Mouse (Mus musculus): ENCODE measurements at regions not wholly inside any gene's neighbourhood (a gene's known extent, or its start where the extent isn't known, plus 50 kb on each side); places are given as distances from the start of the nearest gene placed in this dataset.
A peak's percentile ranks its signal among the peaks of the same experiment; 100 is the strongest.

DNA sequence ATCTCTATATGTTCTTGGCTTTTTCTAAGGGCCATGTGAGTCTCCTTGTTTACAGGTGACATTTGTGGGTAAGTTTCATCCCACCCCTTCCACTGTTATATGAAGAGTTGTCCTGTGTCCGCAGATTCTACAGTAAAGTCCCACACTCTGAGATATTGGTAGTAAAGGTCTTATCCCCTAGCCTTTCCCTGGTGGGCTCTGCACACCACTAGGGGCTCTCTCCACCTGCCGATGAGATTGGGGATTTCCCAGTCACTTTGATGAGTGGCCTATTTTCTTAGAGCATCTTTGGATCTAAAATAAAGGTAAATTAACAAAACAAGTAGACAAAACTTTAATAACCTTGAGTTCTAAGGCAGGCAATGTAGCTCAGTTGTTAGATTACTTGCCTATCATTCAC lies 86.4 kb downstream of the Nkx2-1 start:
- H3K4me1 ChIP-seq (ENCODE audit: insufficient read depth) = no peaks in the 10 kb centered on the region
- H3K4me2 ChIP-seq = no peak overlapping the region
- H3K9me3 ChIP-seq (ENCODE audit: low read depth, low read length) = no peaks in the 10 kb centered on the region
- no peak for DNase-seq
- H3K27me3 ChIP-seq (ENCODE audit: insufficient read depth, low read length) = no peaks in the 10 kb centered on the region
- 73% methylated on average over 2 of the region's 2 CpGs for WGBS
- no peak for ATAC-seq (ENCODE audit: insufficient read depth)
- H3K9ac ChIP-seq = no peak overlapping the region
- H3K4me3 ChIP-seq (ENCODE audit: low read depth, low read length) = no peak overlapping the region
- H3K27ac ChIP-seq (ENCODE audit: low read depth) = no peak overlapping the region
- no peaks in the 10 kb centered on the region for H3K36me3 ChIP-seq (ENCODE audit: insufficient read depth)
- TF ChIP-seq CTCF (IDR thresholded peaks at IDR 0.05; ENCODE audit: low read depth) = no peak

- 69% methylated on average over 12 of the region's 12 CpGs for WGBS
- Histone ChIP-seq H3K4me2 (no peak overlapping the region), H3K4me1 (ENCODE audit: insufficient read depth) (no peaks in the 10 kb centered on the region), H3K4me3 (ENCODE audit: low read depth, low read length) (no peak overlapping the region), H3K36me3 (ENCODE audit: insufficient read depth) (no peaks in the 10 kb centered on the region), H3K9me3 (ENCODE audit: low read depth, low read length) (no peaks in the 10 kb centered on the region), H3K27me3 (ENCODE audit: insufficient read depth, low read length) (no peaks in the 10 kb centered on the region), H3K9ac (no peak overlapping the region), H3K27ac (ENCODE audit: low read depth) (no peak overlapping the region)
- no peak for ATAC-seq (ENCODE audit: insufficient read depth)
- no peak for DNase-seq
- TF ChIP-seq CTCF (IDR thresholded peaks at IDR 0.05; ENCODE audit: low read depth) = no peak
Observed at GRCm38 (mm10) chr12:56448786-56449564, 87.7 kb downstream of the Nkx2-1 start.

GRCm38 (mm10) chr12:56441166-56441817 lies 95.4 kb downstream of the Nkx2-1 start:
- H3K4me3 ChIP-seq (ENCODE audit: low read depth, low read length) = no peak overlapping the region
- 74% methylated on average over 8 of the region's 8 CpGs for WGBS
- DNase-seq = no peak
- H3K27ac ChIP-seq (ENCODE audit: low read depth) = no peak overlapping the region
- H3K27me3 ChIP-seq (ENCODE audit: insufficient read depth, low read length) = no peaks in the 10 kb centered on the region
- TF ChIP-seq CTCF (IDR thresholded peaks at IDR 0.05; ENCODE audit: low read depth) = no peak
- no peaks in the 10 kb centered on the region for H3K4me1 ChIP-seq (ENCODE audit: insufficient read depth)
- no peaks in the 10 kb centered on the region for H3K36me3 ChIP-seq (ENCODE audit: insufficient read depth)
- ATAC-seq (ENCODE audit: insufficient read depth) = no peak
- H3K9me3 ChIP-seq (ENCODE audit: low read depth, low read length) = no peaks in the 10 kb centered on the region
- no peak overlapping the region for H3K9ac ChIP-seq
- no peak overlapping the region for H3K4me2 ChIP-seq

DNA sequence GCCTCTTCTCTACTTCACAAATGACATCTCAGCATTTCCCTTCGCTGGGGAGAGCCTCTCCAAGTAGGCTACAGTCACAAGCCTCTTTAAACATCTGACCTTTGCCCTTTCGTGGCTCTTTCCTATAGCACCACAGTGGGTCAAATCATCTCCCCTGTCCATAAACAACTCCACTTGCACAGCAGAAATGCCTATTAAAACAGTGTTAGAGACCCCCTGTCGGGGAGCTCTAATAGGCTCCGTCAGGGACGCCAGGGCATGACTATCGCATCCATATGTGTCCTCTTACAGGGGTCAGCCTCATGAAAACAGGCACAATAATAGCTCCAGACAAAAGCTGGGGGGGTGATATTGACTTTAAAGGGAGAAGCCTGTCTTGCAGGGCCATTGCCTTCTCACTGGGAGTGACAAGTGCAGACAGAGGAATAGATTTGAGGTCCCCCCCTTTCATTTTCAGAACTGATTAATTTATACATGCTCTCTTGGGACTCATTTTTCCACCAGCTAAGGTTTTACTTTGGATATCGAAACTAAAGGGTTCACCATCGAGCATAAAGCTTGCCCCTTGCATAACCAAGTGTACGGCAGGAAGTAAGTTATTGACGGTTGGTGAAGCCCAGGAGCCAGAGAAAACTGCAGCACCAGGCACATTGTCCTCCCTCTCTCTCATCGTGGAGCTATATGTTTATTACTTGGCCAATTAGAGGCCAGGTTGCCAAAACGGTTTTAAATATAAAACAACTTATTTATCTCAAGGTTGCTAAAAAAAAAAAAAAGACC lies 94.6 kb upstream of the Mbip start:
- H3K4me1 ChIP-seq (ENCODE audit: insufficient read depth) = no peaks in the 10 kb centered on the region
- no peak for DNase-seq

GRCm38 (mm10) chr12:56438384-56438783 lies 92.7 kb upstream of the Mbip start:
- Histone ChIP-seq H3K4me2 (no peak overlapping the region), H3K36me3 (ENCODE audit: insufficient read depth) (no peaks in the 10 kb centered on the region), H3K4me3 (ENCODE audit: low read depth, low read length) (no peak overlapping the region), H3K4me1 (ENCODE audit: insufficient read depth) (no peaks in the 10 kb centered on the region), H3K27me3 (ENCODE audit: insufficient read depth, low read length) (no peaks in the 10 kb centered on the region), H3K9me3 (ENCODE audit: low read depth, low read length) (no peaks in the 10 kb centered on the region), H3K27ac (ENCODE audit: low read depth) (peak overlapping the region; percentile 70; the same call in 1 of the 2 replicates), H3K9ac (no peak overlapping the region)
- ATAC-seq (ENCODE audit: insufficient read depth) = no peak
- WGBS = 70% methylated on average over 3 of the region's 3 CpGs
- no peak for DNase-seq
- no peak for TF ChIP-seq CTCF (IDR thresholded peaks at IDR 0.05; ENCODE audit: low read depth)

More for the DNA sequence above, 94.6 kb upstream of the Mbip start:
- H3K27me3 ChIP-seq (ENCODE audit: insufficient read depth, low read length) = no peaks in the 10 kb centered on the region
- no peak for ATAC-seq (ENCODE audit: insufficient read depth)
- no peak overlapping the region for H3K4me3 ChIP-seq (ENCODE audit: low read depth, low read length)
- H3K9me3 ChIP-seq (ENCODE audit: low read depth, low read length) = no peaks in the 10 kb centered on the region
- 56% methylated on average over 12 of the region's 12 CpGs for WGBS
- no peak overlapping the region for H3K4me2 ChIP-seq
- H3K27ac ChIP-seq (ENCODE audit: low read depth) = no peak overlapping the region
- no peak overlapping the region for H3K9ac ChIP-seq
- H3K36me3 ChIP-seq (ENCODE audit: insufficient read depth) = no peaks in the 10 kb centered on the region
- no peak for TF ChIP-seq CTCF (IDR thresholded peaks at IDR 0.05; ENCODE audit: low read depth)

DNA sequence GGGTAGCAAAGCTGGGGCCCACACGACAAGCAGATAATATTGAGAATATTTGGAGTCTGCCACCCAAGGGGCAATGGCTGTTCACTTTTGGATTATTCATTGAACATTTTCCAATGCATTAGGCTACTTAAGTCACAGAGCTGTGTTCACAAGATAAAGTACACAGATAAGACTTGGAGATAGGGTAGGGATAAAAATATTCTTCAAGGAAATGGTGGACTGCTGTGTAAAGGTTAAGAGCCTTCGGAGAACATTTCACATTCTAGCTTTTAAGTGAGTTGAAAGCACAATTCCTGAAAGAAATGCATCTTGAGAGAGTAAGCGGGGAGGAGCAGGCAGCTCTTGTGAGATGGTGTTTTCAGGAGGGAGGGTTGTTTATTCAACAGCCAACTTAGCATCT lies 92.3 kb upstream of the Mbip start:
- peak overlapping the region; percentile 70; the same call in 1 of the 2 replicates for H3K27ac ChIP-seq (ENCODE audit: low read depth)
- H3K4me1 ChIP-seq (ENCODE audit: insufficient read depth) = no peaks in the 10 kb centered on the region
- H3K4me2 ChIP-seq = no peak overlapping the region
- H3K27me3 ChIP-seq (ENCODE audit: insufficient read depth, low read length) = no peaks in the 10 kb centered on the region
- no peaks in the 10 kb centered on the region for H3K9me3 ChIP-seq (ENCODE audit: low read depth, low read length)
- WGBS = 55% methylated on average over 3 of the region's 3 CpGs
- no peak overlapping the region for H3K4me3 ChIP-seq (ENCODE audit: low read depth, low read length)
- no peak overlapping the region for H3K9ac ChIP-seq
- no peaks in the 10 kb centered on the region for H3K36me3 ChIP-seq (ENCODE audit: insufficient read depth)
- ATAC-seq (ENCODE audit: insufficient read depth) = peak; percentile 52; the same call in 1 of the 2 replicates
- no peak for TF ChIP-seq CTCF (IDR thresholded peaks at IDR 0.05; ENCODE audit: low read depth)
- peak; percentile 39 for DNase-seq

Data from lung, embryonic 14.5 days (tissue).